Mouse (Mus musculus) small intestine, adult 2 months (tissue): ENCODE measurements around the gene Gpx5.

ENCODE experiments used
- CTCF ChIP-seq: fragments of 200-500 bp; IDR thresholded peaks from 2 replicates; pipeline ENCODE4 v1.5.1; 2012; ENCODE audit warnings: low read depth, mild to moderate bottlenecking, control low read depth, inconsistent platforms, low read length, moderate library complexity, mixed read lengths; ENCODE audit not compliant: insufficient replicate concordance, insufficient read length; ENCODE audit errors: extremely low read depth
- POLR2A ChIP-seq: fragments of 200-500 bp; IDR thresholded peaks from 2 replicates; pipeline ENCODE4 v1.6.1; 2012; ENCODE audit warnings: low read depth, mild to moderate bottlenecking, control low read depth, inconsistent platforms, low read length, moderate library complexity

DNA sequence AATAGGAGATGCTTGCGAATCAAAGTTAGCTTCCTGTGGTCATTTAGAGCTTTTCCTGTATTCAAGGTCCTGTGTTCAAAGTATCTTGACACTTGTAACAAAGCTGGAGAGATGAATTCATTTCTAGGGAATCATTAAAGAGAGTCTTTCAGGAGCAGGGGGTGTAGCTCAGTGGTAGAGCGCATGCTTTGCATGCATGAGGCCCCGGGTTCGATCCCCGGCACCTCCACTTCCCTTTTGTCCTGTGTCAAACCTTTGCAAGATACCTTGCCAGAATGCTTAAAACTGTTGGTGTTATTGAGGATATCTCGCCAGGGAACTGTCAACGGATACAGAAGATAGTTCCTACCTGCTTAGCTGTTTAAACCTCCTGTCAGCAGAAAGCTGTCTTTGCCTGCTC is 51.7 kb downstream of the Gpx5 start:
- TF ChIP-seq POLR2A: no peak
- TF ChIP-seq CTCF: no peak
